Mouse (Mus musculus): ENCODE data around the gene Znrf1. TPM values are rescaled to one million over a fixed set of nuclear protein-coding genes. Genes with fewer than 3 reads are reported as not detected.
"Not testable (repeated sequence)": the region's sequence is repeated elsewhere in the genome, so short reads cannot be mapped to it uniquely, and the experiment has no call there.

The Znrf1 gene
- polyA plus RNA-seq, 1 experiment from 2014 or later: 86.8 TPM

DNA sequence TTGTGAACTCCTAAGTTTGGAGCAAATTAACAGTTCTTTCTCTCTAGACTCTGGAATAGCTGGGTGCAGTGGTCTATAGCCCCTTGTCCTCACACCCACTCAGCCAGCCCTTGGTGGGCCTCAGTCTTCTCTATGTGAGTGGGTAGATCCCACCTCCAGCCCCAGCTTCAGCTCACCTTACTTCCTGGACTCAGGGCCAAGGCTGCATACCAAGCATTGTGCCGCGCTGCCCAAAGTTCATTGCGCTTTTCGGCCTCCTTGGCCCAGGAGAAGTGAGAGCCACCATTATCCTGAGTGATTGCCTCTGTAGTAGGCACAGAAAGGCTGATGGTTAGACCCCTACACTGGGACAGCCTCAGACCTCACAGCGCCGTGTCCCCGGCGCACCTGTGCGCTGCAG, 92.0 kb downstream of the Znrf1 start:
- H3K9me3 ChIP-seq: no peaks in the 10 kb centered on the region
- WGBS: 95% methylated on average over 9 of the region's 9 CpGs
- ATAC-seq (ENCODE audit: low read depth): no peak

DNA sequence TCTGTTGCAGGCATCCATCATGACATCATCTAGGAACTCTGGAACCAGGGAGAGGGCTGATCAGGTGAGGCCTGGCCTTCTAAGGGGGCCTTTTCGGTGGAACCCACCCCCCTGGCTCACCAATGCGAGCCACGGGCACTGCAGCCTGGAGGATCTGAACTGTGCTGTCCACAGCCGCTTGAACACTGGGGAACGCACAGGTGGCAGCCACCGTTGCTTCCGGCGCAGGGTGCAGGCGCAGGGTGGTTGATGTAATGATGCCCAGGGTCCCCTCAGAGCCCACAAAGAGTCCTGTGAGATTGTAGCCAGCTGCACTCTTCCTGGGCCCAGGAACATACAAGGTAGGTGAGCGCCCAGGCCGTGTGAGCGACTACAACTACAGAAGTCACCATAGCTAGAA, 92.5 kb downstream of the Znrf1 start:
- Histone ChIP-seq H3K36me3 (peaks cover 8% of the 10 kb centered on the region; the same call in 1 of the 2 replicates), H3K27ac (replicated peaks) (no peak overlapping the region), H3K9me3 (no peaks in the 10 kb centered on the region), H3K27me3 (no peaks in the 10 kb centered on the region), H3K4me1 (replicated peaks) (peaks cover 7% of the 10 kb centered on the region; the same call in 1 of the 2 replicates), H3K9ac (no peak overlapping the region), H3K4me2 (no peak overlapping the region), H3K4me3 (no peak overlapping the region)
- 94% methylated on average over 12 of the region's 12 CpGs for WGBS
- no peak for ATAC-seq (ENCODE audit: low read depth)

More for the DNA sequence above, 92.0 kb downstream of the Znrf1 start:
- peaks cover 13% of the 10 kb centered on the region for H3K36me3 ChIP-seq
- no peak overlapping the region for H3K9ac ChIP-seq
- H3K4me2 ChIP-seq: no peak overlapping the region
- no peak overlapping the region for H3K27ac ChIP-seq (replicated peaks)
- H3K4me3 ChIP-seq: no peak overlapping the region
- no peaks in the 10 kb centered on the region for H3K27me3 ChIP-seq
- H3K4me1 ChIP-seq (replicated peaks): peaks cover 7% of the 10 kb centered on the region; the same call in 1 of the 2 replicates

DNA sequence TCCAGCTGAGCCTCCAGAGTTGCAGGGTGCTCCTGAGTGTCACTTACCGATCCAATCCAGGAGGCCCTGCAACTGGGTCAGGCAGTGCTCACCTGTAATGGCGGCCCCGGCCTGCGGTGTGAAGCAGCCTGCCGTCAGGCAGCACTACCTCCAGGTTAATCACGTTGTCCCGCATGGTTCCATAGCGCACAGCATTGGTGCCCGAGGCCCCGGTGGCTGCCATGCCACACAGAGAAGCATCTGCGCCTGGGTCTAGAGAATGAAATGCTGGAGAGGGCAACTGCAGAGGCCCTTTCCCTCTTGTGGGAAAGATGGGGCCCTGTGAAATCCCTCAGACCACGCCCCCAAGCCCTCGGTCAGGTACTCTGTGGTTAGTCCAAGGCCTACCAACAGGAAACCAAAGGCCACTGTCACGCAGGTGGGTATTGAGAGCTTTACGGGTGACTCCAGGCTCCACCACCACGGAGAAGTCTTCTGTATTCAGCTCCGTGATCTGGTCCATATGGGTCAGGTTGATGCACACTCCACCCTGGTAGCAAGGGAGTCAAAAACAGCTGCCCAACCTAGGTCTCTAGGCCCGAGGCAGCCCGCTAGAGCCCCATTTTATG, 93.1 kb downstream of the Znrf1 start:
- H3K27me3 ChIP-seq: no peaks in the 10 kb centered on the region
- no peak overlapping the region for H3K4me3 ChIP-seq
- no peak overlapping the region for H3K4me2 ChIP-seq
- H3K36me3 ChIP-seq: peaks cover 4% of the 10 kb centered on the region; the same call in 1 of the 2 replicates
- no peak overlapping the region for H3K9ac ChIP-seq
- H3K9me3 ChIP-seq: no peaks in the 10 kb centered on the region
- ATAC-seq (ENCODE audit: low read depth): no peak
- H3K27ac ChIP-seq (replicated peaks): no peak overlapping the region
- H3K4me1 ChIP-seq (replicated peaks): peaks cover 7% of the 10 kb centered on the region; the same call in 1 of the 2 replicates
- 90% methylated on average over 19 of the region's 19 CpGs for WGBS

DNA sequence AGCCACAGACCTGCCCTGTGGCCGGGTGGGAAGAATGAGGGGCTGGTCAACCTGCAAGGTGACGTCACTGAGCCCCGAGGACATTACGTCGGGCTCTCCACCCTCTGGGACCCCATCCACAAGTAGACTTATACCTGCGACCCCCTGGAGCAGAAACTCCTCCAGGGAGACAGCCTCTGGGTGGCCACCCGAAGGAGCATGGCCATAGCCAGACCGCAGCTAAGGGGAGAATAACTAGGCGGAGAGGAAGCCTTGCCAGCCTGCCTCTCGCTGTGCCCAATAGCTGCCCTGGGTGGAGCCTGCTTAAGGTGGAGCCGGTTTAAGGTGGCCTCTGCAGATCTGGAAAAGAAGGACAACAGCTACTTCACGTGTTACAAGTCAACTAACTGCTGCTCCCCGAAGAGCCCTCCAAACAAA, 94.2 kb downstream of the Znrf1 start, which contains the start of gene Ldhd:
TSS of gene Ldhd (minus strand) at position 270 of the 417 bp plus-strand sequence.
- Histone ChIP-seq H3K4me1 (replicated peaks) (peaks cover 7% of the 10 kb centered on the region; the same call in 1 of the 2 replicates), H3K4me3 (peak within 1 kb of the TSS; percentile 30), H3K27me3 (no peaks in the 10 kb centered on the region), H3K27ac (replicated peaks) (no peak within 1 kb of the TSS), H3K9ac (peak within 1 kb of the TSS; percentile 60), H3K4me2 (peak within 1 kb of the TSS; percentile 50), H3K9me3 (no peaks in the 10 kb centered on the region), H3K36me3 (no peaks in the 10 kb centered on the region)
- WGBS: 26% methylated on average over 13 of the region's 13 CpGs
- ATAC-seq (ENCODE audit: low read depth): no peak

DNA sequence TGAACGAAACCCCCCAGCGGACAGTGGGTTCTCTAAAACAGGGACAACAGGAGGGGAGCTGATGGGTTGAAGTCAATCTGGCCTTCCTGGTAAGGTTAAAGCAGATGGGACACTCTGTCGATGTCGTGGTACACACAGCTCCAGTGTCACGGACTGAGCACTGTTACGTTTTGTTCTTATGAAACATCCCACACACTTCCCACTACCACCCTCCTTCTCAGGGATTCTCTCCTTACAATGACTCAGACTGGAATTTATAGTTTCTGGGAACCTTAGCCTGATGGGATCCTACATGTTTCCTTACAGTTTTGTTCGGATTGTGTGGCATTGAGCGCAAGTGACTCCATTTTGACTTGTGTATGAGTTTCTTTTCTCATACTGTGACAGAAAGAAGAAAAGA, 95.7 kb downstream of the Znrf1 start:
- Histone ChIP-seq H3K27ac (replicated peaks) (no peak overlapping the region), H3K9me3 (no peaks in the 10 kb centered on the region), H3K4me2 (no peak overlapping the region), H3K9ac (no peak overlapping the region), H3K27me3 (no peaks in the 10 kb centered on the region), H3K4me1 (replicated peaks) (peaks cover 7% of the 10 kb centered on the region; the same call in 1 of the 2 replicates), H3K4me3 (no peak overlapping the region), H3K36me3 (no peaks in the 10 kb centered on the region)
- WGBS: 93% methylated on average over 8 of the region's 8 CpGs
- no peak for ATAC-seq (ENCODE audit: low read depth)

DNA sequence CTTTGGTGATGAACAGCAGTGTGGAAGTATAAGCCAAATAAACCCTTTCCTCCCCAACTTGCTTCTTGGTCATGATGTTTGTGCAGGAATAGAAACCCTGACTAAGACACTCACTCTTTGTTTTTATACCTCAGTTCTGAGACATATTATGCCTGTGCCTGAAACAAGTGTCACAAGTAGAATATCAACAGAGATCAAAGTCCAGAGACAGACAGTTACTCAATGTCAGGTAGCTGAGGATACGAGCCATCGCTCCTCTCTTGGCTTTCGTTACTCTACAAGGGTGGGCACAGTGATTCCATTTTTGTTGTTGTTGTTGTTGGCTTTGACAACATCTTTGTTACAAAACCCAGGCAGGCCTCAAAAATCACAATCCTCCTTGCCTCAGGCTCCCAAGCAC, 97.1 kb downstream of the Znrf1 start:
- no peak overlapping the region for H3K27ac ChIP-seq (replicated peaks)
- no peak overlapping the region for H3K4me2 ChIP-seq
- no peaks in the 10 kb centered on the region for H3K36me3 ChIP-seq
- H3K4me1 ChIP-seq (replicated peaks): peaks cover 7% of the 10 kb centered on the region; the same call in 1 of the 2 replicates
- no peak overlapping the region for H3K4me3 ChIP-seq
- 94% methylated on average over 3 of the region's 3 CpGs for WGBS
- ATAC-seq (ENCODE audit: low read depth): no peak
- H3K27me3 ChIP-seq: no peaks in the 10 kb centered on the region
- no peak overlapping the region for H3K9ac ChIP-seq
- no peaks in the 10 kb centered on the region for H3K9me3 ChIP-seq

DNA sequence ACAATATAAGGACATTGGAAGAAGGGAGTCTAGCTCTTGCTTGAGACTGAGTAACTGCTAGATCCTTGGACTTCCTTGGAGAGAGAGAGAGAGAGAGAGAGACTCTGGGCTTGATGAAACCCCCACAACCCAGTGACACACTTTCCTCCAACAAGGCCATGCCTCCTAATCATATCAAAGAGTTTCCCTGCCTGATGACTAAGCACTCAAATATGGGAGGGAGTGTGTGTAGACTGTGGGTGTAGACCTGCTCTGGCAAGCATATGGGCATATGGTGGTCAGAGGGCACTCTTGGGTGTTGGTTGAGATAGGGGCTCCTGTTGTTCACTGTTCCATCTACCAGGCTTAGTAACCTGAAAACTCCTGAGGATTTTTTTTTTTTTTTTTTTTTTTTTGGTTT, 102.2 kb downstream of the Znrf1 start:
- Histone ChIP-seq H3K27me3 (no peaks in the 10 kb centered on the region), H3K4me2 (no peak overlapping the region), H3K4me3 (no peak overlapping the region), H3K9me3 (no peaks in the 10 kb centered on the region), H3K36me3 (no peaks in the 10 kb centered on the region), H3K4me1 (replicated peaks) (peaks cover 8% of the 10 kb centered on the region), H3K9ac (no peak overlapping the region), H3K27ac (replicated peaks) (no peak overlapping the region)
- ATAC-seq (ENCODE audit: low read depth): no peak

DNA sequence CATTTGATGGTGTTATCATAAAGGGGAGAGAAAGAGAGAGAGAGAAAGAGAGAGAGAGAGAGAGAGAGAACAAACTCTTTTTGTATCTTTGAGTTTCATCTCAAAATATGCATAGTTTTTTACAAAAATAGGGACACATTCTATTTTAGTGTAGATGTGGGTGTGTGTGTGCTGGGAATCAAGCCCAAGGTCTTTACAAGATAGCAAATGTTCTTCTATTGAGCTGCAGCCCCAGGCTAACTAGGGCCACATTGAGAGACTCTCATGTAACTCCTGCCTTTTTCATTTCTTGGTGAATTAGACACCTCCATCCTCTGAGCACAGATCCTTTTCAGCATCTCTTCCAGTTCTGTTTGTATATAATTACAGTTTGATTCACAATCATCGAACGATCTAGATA, 105.2 kb downstream of the Znrf1 start:
- Histone ChIP-seq H3K4me2 (no peak overlapping the region), H3K4me3 (no peak overlapping the region), H3K4me1 (replicated peaks) (peaks cover 15% of the 10 kb centered on the region), H3K9me3 (no peaks in the 10 kb centered on the region), H3K9ac (no peak overlapping the region), H3K27me3 (no peaks in the 10 kb centered on the region), H3K27ac (replicated peaks) (no peak overlapping the region), H3K36me3 (no peaks in the 10 kb centered on the region)
- ATAC-seq (ENCODE audit: low read depth): no peak
- WGBS: 98% methylated on average over 2 of the region's 2 CpGs

DNA sequence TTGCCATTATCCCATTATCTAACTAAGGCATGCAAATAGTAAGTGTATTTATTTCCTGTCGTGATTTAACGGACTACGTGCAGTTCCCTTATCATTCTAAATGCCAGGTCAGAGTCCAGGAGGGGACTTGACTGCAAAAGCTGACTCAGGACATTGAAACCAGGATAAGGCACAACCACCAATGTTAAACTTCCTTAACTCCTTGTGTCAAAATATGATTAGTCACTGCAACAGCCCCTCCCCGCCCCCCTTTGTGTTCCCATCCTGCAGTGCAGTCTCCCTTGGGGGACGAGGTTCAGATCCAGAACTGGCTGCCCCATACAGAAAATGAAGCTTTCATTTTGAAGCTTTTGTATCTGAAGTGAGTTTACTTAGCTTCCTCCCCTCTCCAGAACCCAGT, 106.6 kb downstream of the Znrf1 start:
- Histone ChIP-seq H3K9ac (peak overlapping the region; percentile 91), H3K4me1 (replicated peaks) (peaks cover 23% of the 10 kb centered on the region), H3K9me3 (no peaks in the 10 kb centered on the region), H3K27me3 (no peaks in the 10 kb centered on the region), H3K36me3 (no peaks in the 10 kb centered on the region), H3K27ac (replicated peaks) (peak overlapping the region; percentile 94; the same call in 1 of the 2 replicates), H3K4me3 (peak overlapping the region; percentile 86), H3K4me2 (peak overlapping the region; percentile 62)
- ATAC-seq (ENCODE audit: low read depth): no peak
- 66% methylated on average over 5 of the region's 5 CpGs for WGBS

DNA sequence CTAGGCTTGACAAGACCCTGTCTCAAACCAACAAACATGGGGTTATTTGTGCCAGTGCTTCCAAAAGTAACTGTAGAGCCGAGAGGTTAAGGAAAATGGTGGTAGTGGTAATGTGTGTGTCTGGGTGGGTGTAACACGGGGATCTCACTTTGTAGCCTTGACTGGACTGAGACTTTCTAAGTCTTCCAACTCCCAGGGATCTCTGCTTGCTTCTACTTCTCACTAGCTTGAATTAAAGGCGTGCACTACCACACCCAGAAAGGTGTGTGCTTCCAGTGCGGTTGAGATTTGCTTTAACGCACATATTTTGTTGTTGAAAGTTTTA, 107.0 kb downstream of the Znrf1 start:
- Histone ChIP-seq H3K9me3 (no peaks in the 10 kb centered on the region), H3K36me3 (no peaks in the 10 kb centered on the region), H3K4me2 (peak overlapping the region; percentile 62), H3K9ac (peak overlapping the region; percentile 91), H3K27me3 (no peaks in the 10 kb centered on the region), H3K4me1 (replicated peaks) (peaks cover 23% of the 10 kb centered on the region), H3K27ac (replicated peaks) (peak overlapping the region; percentile 94), H3K4me3 (peak overlapping the region; percentile 86)
- 13% methylated on average over 5 of the region's 5 CpGs for WGBS
- peak; percentile 49 for ATAC-seq (ENCODE audit: low read depth)

DNA sequence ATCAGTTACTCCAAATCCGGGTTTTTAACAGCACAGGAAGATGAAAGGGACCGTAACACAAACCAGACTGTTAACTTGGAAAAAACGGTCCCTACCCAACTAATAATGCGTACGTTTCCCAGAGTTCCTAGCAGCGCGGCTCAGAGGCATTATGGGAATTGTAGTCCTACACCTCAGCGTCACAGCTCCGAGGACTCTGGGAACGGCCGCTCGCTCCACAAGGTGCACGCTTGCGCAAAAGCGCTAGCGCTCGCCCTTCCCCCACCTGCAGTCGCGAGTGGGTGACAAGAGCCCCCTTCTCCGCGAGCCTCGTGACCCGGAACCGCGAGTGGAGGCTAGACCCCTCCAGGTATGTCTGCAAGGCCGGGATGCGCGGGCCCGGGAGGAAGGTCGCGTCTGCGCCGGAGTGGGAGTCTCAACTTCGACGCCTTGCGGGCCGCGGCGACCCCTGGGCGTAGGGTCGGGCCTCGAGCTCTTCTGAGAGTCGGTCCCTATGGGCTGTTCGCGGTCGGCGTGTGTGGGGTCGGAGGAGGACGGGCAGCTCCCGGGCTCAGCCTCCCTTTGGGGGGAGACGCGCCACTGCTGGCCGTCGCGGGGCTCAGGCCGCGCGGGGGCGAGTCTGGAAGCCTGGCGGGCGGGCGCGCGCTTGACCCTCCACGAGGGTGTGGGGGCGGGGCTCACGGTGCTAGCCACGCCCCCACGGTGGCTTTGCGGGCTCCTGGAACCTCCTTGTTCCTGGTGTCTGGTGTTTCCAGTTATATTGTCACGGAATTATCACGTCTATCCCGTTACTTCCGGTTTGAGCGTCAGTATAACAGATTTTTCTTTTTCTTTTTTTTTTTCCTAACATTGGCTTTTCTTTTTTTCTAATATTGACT, 107.6 kb downstream of the Znrf1 start, which contains the start of gene Zfp1:
TSS of gene Zfp1 (plus strand) at position 138 of the 878 bp plus-strand sequence.
- Histone ChIP-seq H3K27me3 (no peaks in the 10 kb centered on the region), H3K27ac (replicated peaks) (peak within 1 kb of the TSS; percentile 94), H3K9ac (peak within 1 kb of the TSS; percentile 91), H3K4me3 (peak within 1 kb of the TSS; percentile 86), H3K36me3 (no peaks in the 10 kb centered on the region), H3K9me3 (no peaks in the 10 kb centered on the region), H3K4me2 (peak within 1 kb of the TSS; percentile 62), H3K4me1 (replicated peaks) (peaks cover 25% of the 10 kb centered on the region)
- WGBS: 1% methylated on average over 75 of the region's 75 CpGs
- ATAC-seq (ENCODE audit: low read depth): peak; percentile 99

DNA sequence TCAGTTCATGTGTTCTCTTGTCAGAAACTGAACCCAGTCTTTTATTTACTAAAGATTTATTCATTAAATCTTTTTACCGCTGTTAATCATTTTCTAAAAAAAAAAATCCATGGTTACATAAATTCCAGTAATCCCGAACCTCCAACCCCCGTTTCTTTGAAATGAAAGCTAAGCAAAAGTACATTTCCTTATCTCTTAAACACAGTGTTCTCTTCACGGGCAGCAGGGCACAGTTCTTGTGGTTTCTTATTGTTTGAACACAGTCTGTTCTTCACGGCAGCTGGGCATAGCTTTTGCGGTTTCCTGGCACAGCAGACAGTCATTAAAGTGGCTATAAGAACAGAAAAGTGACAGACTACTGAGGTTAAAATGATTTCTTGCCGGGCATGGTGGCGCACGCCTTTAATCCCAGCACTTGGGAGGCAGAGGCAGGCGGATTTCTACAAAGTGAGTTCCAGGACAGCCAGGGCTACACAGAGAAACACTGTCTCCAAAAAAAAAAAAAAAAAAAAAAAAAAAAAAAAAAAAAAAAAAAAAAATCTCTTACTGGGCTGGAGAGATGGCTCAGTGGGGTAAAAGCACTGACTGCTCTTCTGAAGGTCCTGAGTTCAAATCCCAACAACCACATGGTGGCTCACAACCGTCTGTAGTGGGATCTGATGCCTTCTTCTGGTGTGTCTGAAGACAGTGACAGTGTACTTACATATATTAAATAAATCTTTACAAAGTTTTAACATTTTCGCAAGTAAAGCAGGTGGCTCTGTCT, 108.6 kb downstream of the Znrf1 start:
- WGBS: 62% methylated on average over 12 of the region's 12 CpGs
- not testable (repeated sequence) for H3K27me3 ChIP-seq; H3K36me3 ChIP-seq; ATAC-seq (ENCODE audit: low read depth); H3K9me3 ChIP-seq
- H3K9ac ChIP-seq: peak overlapping the region; percentile 91; the same call in 1 of the 2 replicates
- peaks cover 32% of the 10 kb centered on the region for H3K4me1 ChIP-seq (replicated peaks)
- H3K27ac ChIP-seq (replicated peaks): peak overlapping the region; percentile 54; the same call in 1 of the 2 replicates
- H3K4me3 ChIP-seq: peak overlapping the region; percentile 86
- H3K4me2 ChIP-seq: peak overlapping the region; percentile 62

Data from neural tube, embryonic 13.5 days (tissue).